Mouse (Mus musculus) testis, adult 2 months (tissue): ENCODE data around the gene Tbc1d1.

Experiments used
- CTCF ChIP-seq: fragments of 200-500 bp; IDR thresholded peaks from 2 replicates; pipeline ENCODE4 v1.5.1; 2012; ENCODE audit warnings: low read depth, mild to moderate bottlenecking, inconsistent platforms, low read length, moderate library complexity; ENCODE audit not compliant: control insufficient read depth, insufficient read depth, insufficient replicate concordance
- POLR2A ChIP-seq: fragments of 200-500 bp; IDR thresholded peaks from 2 replicates; pipeline ENCODE4 v1.6.1; 2012; ENCODE audit warnings: low read depth, mild to moderate bottlenecking, inconsistent platforms, low read length, moderate library complexity; ENCODE audit not compliant: control insufficient read depth

GRCm38 (mm10) chr5:64212619-64213018 is 56.5 kb downstream of the Tbc1d1 start:
- TF ChIP-seq POLR2A: no peak
- no peak for TF ChIP-seq CTCF
